Mouse (Mus musculus) large intestine, adult 2 months (tissue): ENCODE measurements around the gene Abcg3. TPM values are rescaled to one million over a fixed set of nuclear protein-coding genes. Genes with fewer than 3 reads are reported as not detected.
"Not testable (repeated sequence)": the region's sequence is repeated elsewhere in the genome, so short reads cannot be mapped to it uniquely, and the experiment has no call there.

Experiments used
- DNase-seq: peaks from one replicate; pipeline ENCODE4 v3.0.0-alpha.2; 2012; ENCODE audit warnings: low read depth, low spot score
- WGBS: fragments of 180-500 bp; shearing (Covaris S2); methylation state at CpG from one replicate; pipeline ENCODE4 v1.1.7; 2018; 5-methylcytosine and 5-hydroxymethylcytosine counted together
- polyA plus RNA-seq: library from polyadenylated mRNA; depleted of rRNA; stranded (reverse); fragments of >200 nt; gene quantifications from 2 replicates; pipeline ENCODE4 v1.2.3, GENCODE M21; 2012; rRNA removed

The Abcg3 gene
- 0.83 and 1.7 TPM in 2 replicates for polyA plus RNA-seq

- WGBS = 24% methylated on average over 12 of the region's 12 CpGs
- DNase-seq = no peak
Observed at GRCm38 (mm10) chr5:104982535-104982934, at the start of gene Abcg3. Abcg3 (minus strand) TSS chr5:104982718.

- WGBS = 84% methylated on average over 1 of the region's 1 CpGs
Observed at GRCm38 (mm10) chr5:105012551-105012950, 30.0 kb upstream of the Abcg3 start.

GRCm38 (mm10) chr5:105011570-105011969 lies 29.1 kb upstream of the Abcg3 start:
- no peak for DNase-seq
- WGBS = 82% methylated on average over 4 of the region's 4 CpGs

More at GRCm38 (mm10) chr5:105012551-105012950, 30.0 kb upstream of the Abcg3 start:
- DNase-seq = no peak

GRCm38 (mm10) chr5:105010376-105010775 lies 27.9 kb upstream of the Abcg3 start:
- no peak for DNase-seq

- no peak for DNase-seq
- 72% methylated on average over 2 of the region's 2 CpGs for WGBS
Observed at GRCm38 (mm10) chr5:104989411-104989810, 6.9 kb upstream of the Abcg3 start.

GRCm38 (mm10) chr5:104988000-104988399 lies 5.5 kb upstream of the Abcg3 start:
- 55% methylated on average over 2 of the region's 2 CpGs for WGBS
- no peak for DNase-seq

GRCm38 (mm10) chr5:104986706-104987105 lies 4.2 kb upstream of the Abcg3 start:
- WGBS = 52% methylated on average over 1 of the region's 1 CpGs
- no peak for DNase-seq

- no peak for DNase-seq
Observed at GRCm38 (mm10) chr5:104979040-104979513, 3.4 kb downstream of the Abcg3 start.

GRCm38 (mm10) chr5:104958141-104958793 lies 24.3 kb downstream of the Abcg3 start:
- WGBS = 74% methylated on average over 2 of the region's 2 CpGs
- no peak for DNase-seq

More at GRCm38 (mm10) chr5:104979040-104979513, 3.4 kb downstream of the Abcg3 start:
- 53% methylated on average over 2 of the region's 2 CpGs for WGBS

- 85% methylated on average over 3 of the region's 3 CpGs for WGBS
- DNase-seq = no peak
Observed at GRCm38 (mm10) chr5:104955208-104955607, 27.3 kb downstream of the Abcg3 start.

- no peak for DNase-seq
- WGBS = 64% methylated on average over 1 of the region's 1 CpGs
Observed at GRCm38 (mm10) chr5:104946951-104947350, 35.6 kb downstream of the Abcg3 start.

GRCm38 (mm10) chr5:104934148-104934547 lies 48.4 kb downstream of the Abcg3 start:
- 89% methylated on average over 7 of the region's 7 CpGs for WGBS
- DNase-seq = no peak

- 87% methylated on average over 5 of the region's 5 CpGs for WGBS
Observed at GRCm38 (mm10) chr5:104906556-104906955, 76.0 kb downstream of the Abcg3 start.

More at GRCm38 (mm10) chr5:104906556-104906955, 76.0 kb downstream of the Abcg3 start:
- DNase-seq = not testable (repeated sequence)

Other genes starting within 250 kb of the Abcg3 start
- 0.24 and 0.51 TPM in 2 replicates for gene Zfp951, start 122.6 kb downstream of the Abcg3 start, polyA plus RNA-seq
- 1.7 and 3.6 TPM in 2 replicates for gene Gbp9, start 156.8 kb upstream of the Abcg3 start, polyA plus RNA-seq
- gene Gbp8, start 156.8 kb upstream of the Abcg3 start, polyA plus RNA-seq = 5.9 and 7.0 TPM in 2 replicates
- gene Gbp4, start 156.9 kb upstream of the Abcg3 start, polyA plus RNA-seq = 4.4 and 11.1 TPM in 2 replicates